Mouse (Mus musculus) C2C12 (cell line): ENCODE results near the gene Sf3b4. TPM values are rescaled to one million over a fixed set of nuclear protein-coding genes. Genes with fewer than 3 reads are reported as not detected.
A peak's percentile ranks its signal among the peaks of the same experiment; 100 is the strongest.

ENCODE experiments used
- H3K27me3 ChIP-seq: one replicate; pipeline ENCODE4 v1.6.1; 2011; ENCODE audit not compliant: control insufficient read depth, insufficient read depth, insufficient read length
- H3K36me3 ChIP-seq: one replicate; pipeline ENCODE4 v1.6.1; 2011; ENCODE audit not compliant: control insufficient read depth, insufficient read depth
- H3K4me3 ChIP-seq: one replicate; pipeline ENCODE4 v1.5.1; 2011; ENCODE audit warnings: mild to moderate bottlenecking, control low read depth; ENCODE audit not compliant: poor library complexity, insufficient read depth, severe bottlenecking
- H3K79me2 ChIP-seq: one replicate; pipeline ENCODE4 v1.6.1; 2011; ENCODE audit not compliant: control insufficient read depth, insufficient read depth
- H3K79me3 ChIP-seq: one replicate; pipeline ENCODE4 v1.6.1; 2011; ENCODE audit warnings: low read depth, control low read depth
- H3ac ChIP-seq: one replicate; pipeline ENCODE3; 2011; ENCODE audit warnings: low read depth; ENCODE audit not compliant: control insufficient read depth, insufficient read length
- CEBPB ChIP-seq: IDR thresholded peaks from one replicate; pipeline ENCODE4 v1.6.1; 2011; ENCODE audit warnings: low read depth, mild to moderate bottlenecking, control low read depth, moderate library complexity
- CTCF ChIP-seq: IDR thresholded peaks from one replicate; pipeline ENCODE4 v1.5.1; 2011; ENCODE audit not compliant: control insufficient read depth, insufficient read depth, insufficient read length
- FOSL1 ChIP-seq: IDR thresholded peaks from one replicate; pipeline ENCODE4 v1.8.0; 2011; ENCODE audit warnings: mild to moderate bottlenecking, low read length; ENCODE audit not compliant: poor library complexity, insufficient read depth, severe bottlenecking
- MAX ChIP-seq: IDR thresholded peaks from one replicate; pipeline ENCODE4 v1.6.1; 2011; ENCODE audit warnings: mild to moderate bottlenecking, control low read depth
- MYOD1 ChIP-seq: IDR thresholded peaks from one replicate; pipeline ENCODE4 v1.6.1; 2011; ENCODE audit warnings: low read depth; ENCODE audit not compliant: control insufficient read depth, insufficient read length
- MYOG ChIP-seq: IDR thresholded peaks from one replicate; pipeline ENCODE4 v1.6.1; 2011; ENCODE audit not compliant: control insufficient read depth, insufficient read length; ENCODE audit errors: extremely low read depth
- USF1 ChIP-seq: IDR thresholded peaks from one replicate; pipeline ENCODE4 v1.6.1; 2011; ENCODE audit warnings: low read depth, mild to moderate bottlenecking, control low read depth, moderate library complexity
- polyA plus RNA-seq: library from polyadenylated mRNA; unstranded; fragments of >200 nt; fragmentation: generic; extraction: Trizol; gene quantifications from one replicate; pipeline ENCODE4 v1.2.1, GENCODE M21; 2012; ENCODE audit warnings: missing spikeins

Gene Sf3b4
- polyA plus RNA-seq, 1 experiment: 136 TPM

DNA sequence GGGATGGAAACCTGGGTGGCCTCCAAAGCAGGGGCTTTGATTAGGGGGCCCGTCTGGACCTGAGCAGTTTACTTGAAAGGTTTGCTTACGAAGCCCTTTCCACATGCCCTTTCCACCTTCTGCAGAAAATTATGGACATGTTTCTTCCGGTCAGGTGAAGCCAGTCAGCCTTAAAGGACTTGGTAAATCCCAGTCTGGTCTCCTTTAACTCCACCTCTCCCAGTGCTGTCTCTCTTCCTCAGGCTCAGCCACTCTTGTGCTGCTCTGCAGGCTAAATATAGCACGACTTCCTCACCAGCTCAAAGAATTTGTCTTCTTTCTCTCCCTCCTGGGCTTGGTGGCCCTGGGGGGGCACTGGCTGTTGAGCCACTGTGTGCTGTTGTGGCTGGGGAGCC, 10.2 kb downstream of the Sf3b4 start:
- H3K36me3 ChIP-seq: peaks cover 12% of the 10 kb centered on the region
- no peaks in the 10 kb centered on the region for H3K27me3 ChIP-seq
- no peaks in the 10 kb centered on the region for H3K79me2 ChIP-seq
- H3K79me3 ChIP-seq: no peaks in the 10 kb centered on the region
- no peak overlapping the region for H3K4me3 ChIP-seq
- no peak overlapping the region for H3ac ChIP-seq
- TF ChIP-seq CTCF (no peak), FOSL1 (no peak), MYOD1 (no peak), USF1 (no peak), MYOG (no peak), MAX (no peak), CEBPB (no peak)

DNA sequence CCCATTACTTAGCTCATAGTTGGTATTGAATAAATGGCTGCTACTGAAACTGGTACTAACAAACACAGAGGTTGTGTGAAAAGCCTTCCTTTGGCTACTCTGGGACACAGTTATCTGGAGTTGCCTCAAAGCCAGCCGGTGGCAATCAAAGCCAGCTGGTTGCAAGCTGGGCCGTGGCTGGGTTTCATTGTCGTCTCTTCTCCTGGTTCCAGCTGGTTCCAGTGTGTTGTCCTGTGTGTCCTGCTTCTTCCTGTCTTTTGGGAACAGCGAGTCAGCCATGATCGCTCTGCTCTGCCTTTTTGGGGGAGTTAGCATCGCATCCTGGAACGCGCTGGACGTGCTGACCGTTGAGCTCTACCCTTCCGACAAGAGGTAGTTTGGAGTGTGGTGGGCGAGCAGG, 20.8 kb downstream of the Sf3b4 start:
- TF ChIP-seq MAX (no peak), CTCF (no peak), MYOD1 (no peak), MYOG (no peak), CEBPB (no peak), FOSL1 (no peak), USF1 (no peak)
- Histone ChIP-seq H3K36me3 (no peaks in the 10 kb centered on the region), H3K4me3 (no peak overlapping the region), H3K79me3 (no peaks in the 10 kb centered on the region), H3K27me3 (no peaks in the 10 kb centered on the region), H3ac (no peak overlapping the region), H3K79me2 (peaks cover 7% of the 10 kb centered on the region)

DNA sequence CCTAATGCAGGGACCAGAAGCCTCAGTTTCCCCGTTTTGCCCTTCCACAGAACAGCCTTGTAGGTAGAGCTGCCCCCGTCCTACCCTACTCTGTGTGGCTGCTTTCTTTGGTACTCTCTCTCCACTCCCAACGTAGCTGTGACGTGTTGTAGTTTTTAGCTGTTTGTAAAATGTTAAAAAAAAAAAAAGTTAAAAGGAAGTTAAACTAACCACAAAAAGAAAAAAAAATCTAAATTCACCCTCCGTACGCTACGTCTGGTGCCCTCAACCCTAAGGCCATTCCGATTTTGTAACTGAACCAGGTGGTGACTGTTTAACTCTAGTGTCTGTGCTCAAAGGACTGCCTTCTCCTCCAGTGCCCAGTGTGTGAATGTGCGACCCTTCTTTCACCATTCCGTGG, 22.8 kb downstream of the Sf3b4 start:
- TF ChIP-seq MYOG (no peak), FOSL1 (no peak), CTCF (no peak), MAX (no peak), CEBPB (no peak), USF1 (no peak), MYOD1 (no peak)
- no peaks in the 10 kb centered on the region for H3K27me3 ChIP-seq
- no peak overlapping the region for H3ac ChIP-seq
- H3K79me3 ChIP-seq: no peaks in the 10 kb centered on the region
- H3K79me2 ChIP-seq: peaks cover 7% of the 10 kb centered on the region
- H3K36me3 ChIP-seq: no peaks in the 10 kb centered on the region
- no peak overlapping the region for H3K4me3 ChIP-seq

DNA sequence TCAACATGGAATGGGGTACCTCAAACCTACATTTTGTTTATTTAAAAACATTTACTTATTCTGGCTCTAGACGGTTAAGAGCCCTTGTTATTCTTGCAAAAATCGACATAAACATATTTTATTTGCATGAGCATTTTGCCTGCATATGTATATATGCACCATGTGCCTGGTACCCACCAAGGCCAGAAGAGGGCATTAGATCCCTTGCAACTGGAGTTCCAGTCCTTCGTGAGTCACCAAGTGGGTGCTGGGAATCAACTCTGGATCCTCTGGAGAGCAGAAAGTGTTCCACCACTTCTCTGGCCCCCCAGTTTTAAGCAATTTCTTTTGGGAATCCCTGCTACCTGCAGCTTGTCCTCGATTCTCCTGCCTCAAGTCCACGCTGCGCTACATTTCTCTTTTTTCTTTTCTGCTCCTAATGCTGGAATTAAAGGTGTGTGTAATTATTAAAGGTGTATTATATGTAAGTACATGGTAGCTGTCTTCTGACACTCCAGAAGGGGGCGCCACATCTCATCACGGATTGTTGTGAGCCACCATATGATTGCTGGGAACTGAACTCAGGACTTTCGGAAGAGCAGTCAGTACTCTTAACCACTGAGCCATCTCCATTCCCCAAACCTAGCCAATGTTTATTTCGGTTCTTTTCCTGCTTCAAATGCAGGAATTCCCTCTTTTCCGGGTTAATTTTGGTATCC, 23.6 kb downstream of the Sf3b4 start:
- no peak overlapping the region for H3K4me3 ChIP-seq
- TF ChIP-seq USF1: no peak
- TF ChIP-seq CTCF: no peak
- no peak for TF ChIP-seq FOSL1
- TF ChIP-seq MYOD1: no peak
- TF ChIP-seq MYOG: no peak
- no peak for TF ChIP-seq CEBPB
- TF ChIP-seq MAX: no peak

DNA sequence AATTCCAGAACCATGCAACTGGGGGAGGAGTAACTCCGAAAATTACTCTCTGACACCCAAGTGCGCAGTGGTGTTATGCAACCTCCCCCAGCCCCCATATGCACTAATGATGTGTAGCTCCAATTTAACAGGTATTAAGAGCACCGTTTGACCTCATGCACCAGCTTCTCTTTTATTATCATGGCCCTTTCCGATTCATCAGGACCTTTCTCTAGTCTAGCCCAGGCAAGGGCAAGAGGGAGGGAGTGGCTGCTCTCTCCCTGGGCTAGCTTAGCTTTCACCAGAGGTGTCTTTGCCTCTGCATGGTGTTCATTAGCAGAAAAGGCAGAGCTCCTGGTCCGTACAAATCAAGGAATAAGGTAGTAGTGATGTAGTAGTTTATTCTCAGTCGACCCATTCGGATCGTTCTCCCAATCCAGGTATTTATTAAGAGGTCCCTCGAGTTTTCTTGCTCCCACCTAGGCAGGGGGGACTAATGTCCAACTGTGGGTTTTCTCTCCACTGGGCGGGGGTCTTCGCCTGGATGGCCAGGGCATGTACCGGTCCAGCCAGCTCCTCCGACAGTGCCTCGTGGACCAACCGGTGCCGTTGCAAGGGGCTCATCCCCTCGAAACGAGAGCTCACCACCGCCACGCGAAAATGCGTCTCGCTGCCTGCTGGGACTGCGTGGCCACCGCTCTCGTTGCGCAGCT, 24.5 kb downstream of the Sf3b4 start:
- H3K36me3 ChIP-seq: no peaks in the 10 kb centered on the region
- H3K79me3 ChIP-seq: no peaks in the 10 kb centered on the region
- H3K27me3 ChIP-seq: no peaks in the 10 kb centered on the region
- peaks cover 7% of the 10 kb centered on the region for H3K79me2 ChIP-seq
- peak overlapping the region; percentile 97 for H3ac ChIP-seq
- TF ChIP-seq MYOG: no peak
- no peak for TF ChIP-seq MAX
- TF ChIP-seq FOSL1: no peak
- TF ChIP-seq CTCF: no peak
- no peak for TF ChIP-seq CEBPB
- no peak for TF ChIP-seq MYOD1
- no peak for TF ChIP-seq USF1
- peak overlapping the region; percentile 47 for H3K4me3 ChIP-seq

More for the DNA sequence above, 23.6 kb downstream of the Sf3b4 start:
- no peaks in the 10 kb centered on the region for H3K36me3 ChIP-seq
- H3K27me3 ChIP-seq: no peaks in the 10 kb centered on the region
- no peak overlapping the region for H3ac ChIP-seq
- no peaks in the 10 kb centered on the region for H3K79me3 ChIP-seq
- peaks cover 7% of the 10 kb centered on the region for H3K79me2 ChIP-seq
